Mouse (Mus musculus) E14TG2a.4 (cell line): ENCODE data around the gene Gramd2.

Experiments
- CTCF ChIP-seq: conservative IDR thresholded peaks from 2 replicates; pipeline ENCODE4 v1.5.1; 2014; ENCODE audit warnings: low read length
- NANOG ChIP-seq: IDR thresholded peaks from 2 replicates; pipeline ENCODE4 v1.6.1; 2014; ENCODE audit warnings: borderline replicate concordance, low read length, mixed read lengths

DNA sequence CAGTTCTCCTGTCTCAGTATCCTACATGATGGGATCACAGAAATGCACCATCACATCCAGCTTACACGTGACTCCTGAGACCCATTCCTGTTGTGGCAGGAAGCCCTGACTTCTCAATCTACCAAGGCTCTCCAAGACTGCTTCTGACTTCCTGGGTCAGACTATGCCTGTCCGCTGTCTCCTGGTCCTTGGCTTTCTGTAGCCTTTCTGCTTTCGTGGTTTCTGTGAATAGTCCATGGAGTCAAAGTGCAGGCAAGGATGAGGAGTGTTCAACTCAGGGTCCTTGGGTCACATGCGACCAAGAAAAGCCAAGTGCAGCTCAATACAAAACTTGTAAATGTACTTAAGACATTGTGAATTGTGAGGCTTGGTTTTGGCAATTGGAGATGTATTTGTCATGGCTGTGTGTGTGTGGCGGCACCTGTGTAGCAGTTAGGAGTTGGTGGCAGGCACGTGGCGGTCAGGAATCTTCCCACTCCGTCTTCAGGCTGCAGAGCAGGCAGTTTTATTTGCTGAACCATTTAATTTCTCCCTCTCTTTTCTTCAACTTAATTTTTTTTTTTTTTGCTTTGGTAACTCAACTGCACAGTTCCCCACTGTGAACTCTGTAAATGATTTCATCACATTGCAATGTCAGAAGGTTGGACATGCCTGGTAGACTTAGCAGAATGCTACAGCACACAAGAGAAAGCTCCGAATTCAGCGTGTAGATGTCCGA is 47.8 kb downstream of the Gramd2 start:
- TF ChIP-seq CTCF, result no peak
- no peak for TF ChIP-seq NANOG
